In genomic region chr9:57453516-57453915, GRCm38 (mm10) we compare ENCODE assay signal across 25 mouse cellular contexts. TPM values are rescaled to one million over a fixed set of nuclear protein-coding genes. Genes with fewer than 3 reads are reported as not detected.
DNase-seq lines count a peak whose midpoint lies in the region; ATAC-seq and TF ChIP-seq lines count a peak whose summit lies in the region.
"Had no signal": no experiment of that assay in that cellular context is flagged by ENCODE, and none has a peak within 500 bp of the region (broad histone marks: within the 10 kb centered on the region; RNA-seq: fewer than 3 reads in every experiment).

No protein-coding gene starts in this region.

- no peak for TF ChIP-seq CTCF in ES-Bruce4 (IDR thresholded peaks at IDR 0.05; ENCODE audit: low read depth, low read length)

- H3K9me3 ChIP-seq in ES-Bruce4 (replicated peaks; ENCODE audit: control insufficient read depth, insufficient read depth, low read length, poor library complexity, severe bottlenecking) (0 out of 2 replicates have a peak, but pooled peaks cover 4% of the 10 kb centered on the region), ES-E14 (ENCODE audit: control insufficient read depth, insufficient read depth, low read depth, low read length) (no peaks in the 10 kb centered on the region)
- no peaks in the 10 kb centered on the region for H3K9me3 ChIP-seq in midbrain, embryonic 13.5 days
- H3K9me3 ChIP-seq in hindbrain, embryonic 16.5 days (ENCODE audit: control insufficient read depth, low read length) = no peaks in the 10 kb centered on the region
- no peaks in the 10 kb centered on the region for H3K9me3 ChIP-seq in intestine, embryonic 15.5 days
- H3K9me3 ChIP-seq: embryonic facial prominence, embryonic 13.5 days; embryonic facial prominence, embryonic 15.5 days; forebrain, embryonic 10.5 days; forebrain, embryonic 12.5 days had no signal

- H3K27ac ChIP-seq in ES-Bruce4 (ENCODE audit: insufficient read depth, low read length) (no peak overlapping the region), ES-E14 (ENCODE audit: insufficient read depth, low read depth, low read length, poor library complexity, severe bottlenecking) (no peak overlapping the region; the same call in 1 of the 2 replicates)
- H3K27ac ChIP-seq in midbrain, embryonic 13.5 days = no peak overlapping the region
- H3K27ac ChIP-seq in hindbrain, embryonic 16.5 days (ENCODE audit: low read depth, low read length) = no peak overlapping the region
- H3K27ac ChIP-seq in intestine, embryonic 15.5 days = no peak overlapping the region
- H3K27ac ChIP-seq: embryonic facial prominence, embryonic 13.5 days; embryonic facial prominence, embryonic 15.5 days; forebrain, embryonic 10.5 days; forebrain, embryonic 12.5 days had no signal

- ATAC-seq in midbrain, embryonic 13.5 days = no peak
- no peak for ATAC-seq in hindbrain, embryonic 16.5 days
- ATAC-seq in intestine, embryonic 15.5 days = no peak
- ATAC-seq: forebrain, embryonic 14.5 days; forebrain, embryonic 16.5 days had no signal

- H3K4me3 ChIP-seq in ES-Bruce4 (ENCODE audit: low read depth, low read length) (peak overlapping the region; percentile 3; the same call in 1 of the 2 replicates), ES-E14 (ENCODE audit: insufficient read depth in 1 of 2, low read depth in 1 of 2, low read length in 2 of 2, poor library complexity in 1 of 2, severe bottlenecking in 1 of 2) (peak overlapping the region; percentile 42 to 74; a peak in 3 of 4 replicates)
- no peak overlapping the region for H3K4me3 ChIP-seq in midbrain, embryonic 13.5 days (replicated peaks)
- H3K4me3 ChIP-seq in hindbrain, embryonic 16.5 days (ENCODE audit: low read length) = no peak overlapping the region
- no peak overlapping the region for H3K4me3 ChIP-seq in intestine, embryonic 15.5 days (replicated peaks)
- H3K4me3 ChIP-seq: embryonic facial prominence, embryonic 13.5 days; embryonic facial prominence, embryonic 15.5 days; erythroblast, embryonic 14.5 days; forebrain, embryonic 10.5 days; forebrain, embryonic 12.5 days had no signal

- DNase-seq in ES-E14 (ENCODE audit: low read depth, low spot score) (no peak), ZHBTc4 (ENCODE audit: low read depth, low spot score) (peak; percentile 67)
- no peak for DNase-seq in right cerebral cortex, postnatal 10 days (ENCODE audit: low spot score in 2 of 2)
- DNase-seq: adrenal gland, adult 2 months; adrenal gland, postnatal 10 days; adrenal gland, postnatal 25 days; cerebellum, adult 11 months; cerebellum, adult 18-20 months; cerebellum, adult 8-10 months; cerebellum, adult 9-11 months; cerebellum, postnatal 14 days; cerebellum, postnatal 36 days; embryo, embryonic 11 days had no signal

- in situ Hi-C loops in ES-E14 (cut with MboI; ENCODE audit: low sequenced_read_pairs in 2 of 2, unreplicated experiment in 2 of 2) = no loop called here

- H3K4me2 ChIP-seq in midbrain, embryonic 13.5 days (replicated peaks) = no peak overlapping the region
- no peak overlapping the region for H3K4me2 ChIP-seq in hindbrain, embryonic 16.5 days (ENCODE audit: low read length)
- no peak overlapping the region for H3K4me2 ChIP-seq in intestine, embryonic 15.5 days (replicated peaks)
- H3K4me2 ChIP-seq: embryonic facial prominence, embryonic 13.5 days; embryonic facial prominence, embryonic 15.5 days; forebrain, embryonic 12.5 days had no signal

- H3K4me1 ChIP-seq in ES-Bruce4 (ENCODE audit: control insufficient read depth, insufficient read depth, low read length) (peaks cover 6% of the 10 kb centered on the region), ES-E14 (ENCODE audit: control insufficient read depth in 2 of 2, insufficient read depth in 2 of 2, low read length in 2 of 2, poor library complexity in 1 of 2) (peaks cover 0 to 6% of the 10 kb centered on the region in 2 experiments; a peak in 1 of 4 replicates)
- H3K4me1 ChIP-seq in midbrain, embryonic 13.5 days (replicated peaks) = no peaks in the 10 kb centered on the region
- no peaks in the 10 kb centered on the region for H3K4me1 ChIP-seq in hindbrain, embryonic 16.5 days (ENCODE audit: control insufficient read depth, insufficient read depth, low read depth, low read length)
- no peaks in the 10 kb centered on the region for H3K4me1 ChIP-seq in intestine, embryonic 15.5 days (replicated peaks)
- H3K4me1 ChIP-seq: embryonic facial prominence, embryonic 13.5 days; embryonic facial prominence, embryonic 15.5 days; forebrain, embryonic 10.5 days; forebrain, embryonic 12.5 days had no signal

- H3K36me3 ChIP-seq in ES-Bruce4 (ENCODE audit: control insufficient read depth, insufficient read depth, low read length, poor library complexity, severe bottlenecking) (peaks cover 5% of the 10 kb centered on the region; the same call in 1 of the 2 replicates), ES-E14 (ENCODE audit: control insufficient read depth, insufficient read depth, low read length, poor library complexity, severe bottlenecking) (peaks cover 14% of the 10 kb centered on the region)
- H3K36me3 ChIP-seq in midbrain, embryonic 13.5 days = peaks cover 42% of the 10 kb centered on the region
- peaks cover 18% of the 10 kb centered on the region for H3K36me3 ChIP-seq in hindbrain, embryonic 16.5 days (ENCODE audit: control insufficient read depth, insufficient read depth, low read length)
- 0 out of 2 replicates have a peak, but pooled peaks cover 3% of the 10 kb centered on the region for H3K36me3 ChIP-seq in intestine, embryonic 15.5 days

- H3K9ac ChIP-seq in ES-Bruce4 (ENCODE audit: low read depth, poor library complexity, severe bottlenecking) = no peak overlapping the region
- H3K9ac ChIP-seq in ES-E14 (ENCODE audit: insufficient read depth, low read depth, low read length, poor library complexity, severe bottlenecking) = peak overlapping the region; percentile 58; the same call in 1 of the 2 replicates
- H3K9ac ChIP-seq in midbrain, embryonic 13.5 days (replicated peaks) = no peak overlapping the region
- H3K9ac ChIP-seq in hindbrain, embryonic 16.5 days (ENCODE audit: low read depth, low read length) = no peak overlapping the region
- no peak overlapping the region for H3K9ac ChIP-seq in intestine, embryonic 15.5 days
- H3K9ac ChIP-seq: embryonic facial prominence, embryonic 13.5 days; embryonic facial prominence, embryonic 15.5 days; forebrain, embryonic 12.5 days had no signal

- 90% methylated on average over 4 of the region's 4 CpGs for WGBS in midbrain, embryonic 13.5 days
- WGBS in hindbrain, embryonic 16.5 days = 77% methylated on average over 4 of the region's 4 CpGs
- WGBS in intestine, embryonic 15.5 days = 85% methylated on average over 4 of the region's 4 CpGs

- no peak for TF ChIP-seq EP300 in ES-Bruce4 (IDR thresholded peaks at IDR 0.05; ENCODE audit: insufficient read depth, low read depth, low read length)

- TF ChIP-seq POLR2A in ES-Bruce4 (IDR thresholded peaks at IDR 0.05; ENCODE audit: insufficient read depth, low read length) = no peak

- H3K27me3 ChIP-seq in ES-Bruce4 (ENCODE audit: control insufficient read depth, insufficient read depth, low read length, poor library complexity, severe bottlenecking) = no peaks in the 10 kb centered on the region
- no peaks in the 10 kb centered on the region for H3K27me3 ChIP-seq in midbrain, embryonic 13.5 days
- no peaks in the 10 kb centered on the region for H3K27me3 ChIP-seq in hindbrain, embryonic 16.5 days (replicated peaks; ENCODE audit: control insufficient read depth, insufficient read depth, low read length)
- H3K27me3 ChIP-seq in intestine, embryonic 15.5 days (replicated peaks) = no peaks in the 10 kb centered on the region
- H3K27me3 ChIP-seq: embryonic facial prominence, embryonic 13.5 days; embryonic facial prominence, embryonic 15.5 days; forebrain, embryonic 12.5 days had no signal

TF ChIP-seq in ES-E14, 5 proteins besides CTCF, POLR2A, EP300 and RAD21:
- TF ChIP-seq ZC3H11A (IDR thresholded peaks at IDR 0.05; ENCODE audit: borderline replicate concordance, low read depth, low read length) = no peak
- TF ChIP-seq CHD2 (IDR thresholded peaks at IDR 0.05; ENCODE audit: low read depth, low read length) = peak; percentile 80

RNA-seq across cellular contexts. Expression of gene Ppcdc, which starts 13.6 kb away (rescaled TPM):
- 35.6 and 39.8 TPM in 2 replicates for polyA plus RNA-seq in ES-Bruce4 (2011; ENCODE audit: insufficient read depth, insufficient read length, low read depth, missing spikeins)
- total RNA-seq in ES-E14 (2012; rRNA removed) = 41.7 and 48.5 TPM in 2 replicates
- polyA plus RNA-seq in midbrain, embryonic 13.5 days (2015; fragmentation: Nextera tagmentation; extraction: Ambion mirVana) = 26.2 and 28.4 TPM in 2 replicates
- polyA plus RNA-seq in hindbrain, embryonic 16.5 days (2015; fragmentation: Nextera tagmentation; extraction: Ambion mirVana) = 19.4 and 20.5 TPM in 2 replicates
- 25.0 and 30.1 TPM in 2 replicates for polyA plus RNA-seq in intestine, embryonic 15.5 days (2015; fragmentation: Nextera tagmentation; extraction: Ambion mirVana)

RNA-seq across cellular contexts. Expression of gene Scamp5, which starts 14.3 kb away (rescaled TPM):
- 31.1 and 32.1 TPM in 2 replicates for polyA plus RNA-seq in ES-Bruce4 (2011; ENCODE audit: insufficient read depth, insufficient read length, low read depth, missing spikeins)
- 50.4 and 67.3 TPM in 2 replicates for total RNA-seq in ES-E14 (2012; rRNA removed)
- 90.9 and 91.6 TPM in 2 replicates for polyA plus RNA-seq in midbrain, embryonic 13.5 days (2015; fragmentation: Nextera tagmentation; extraction: Ambion mirVana)
- polyA plus RNA-seq in hindbrain, embryonic 16.5 days (2015; fragmentation: Nextera tagmentation; extraction: Ambion mirVana) = 165 and 168 TPM in 2 replicates
- 14.1 and 16.4 TPM in 2 replicates for polyA plus RNA-seq in intestine, embryonic 15.5 days (2015; fragmentation: Nextera tagmentation; extraction: Ambion mirVana)

RNA-seq across cellular contexts. Expression of gene Rpp25, which starts 50.3 kb away (rescaled TPM):
- polyA plus RNA-seq in ES-Bruce4 (2011; ENCODE audit: insufficient read depth, insufficient read length, low read depth, missing spikeins) = 14.3 and 17.6 TPM in 2 replicates
- total RNA-seq in ES-E14 (2012; rRNA removed) = 40.9 and 48.7 TPM in 2 replicates
- 19.5 and 27.6 TPM in 2 replicates for polyA plus RNA-seq in midbrain, embryonic 13.5 days (2015; fragmentation: Nextera tagmentation; extraction: Ambion mirVana)
- 21.0 and 21.4 TPM in 2 replicates for polyA plus RNA-seq in hindbrain, embryonic 16.5 days (2015; fragmentation: Nextera tagmentation; extraction: Ambion mirVana)
- polyA plus RNA-seq in intestine, embryonic 15.5 days (2015; fragmentation: Nextera tagmentation; extraction: Ambion mirVana) = 7.0 and 8.1 TPM in 2 replicates
- total RNA-seq: common myeloid progenitor, adult 5-6 weeks had no signal
- polyA plus RNA-seq: erythroblast, embryonic 14.5 days had no signal

Comparison
In these comparisons a context has a peak if more than half of its experiments do, and no peak if none do; other contexts are left out.
1. H3K4me3 ChIP-seq: peak in ES-Bruce4 (single experiment) and ES-E14 (2 of 2); none in midbrain, embryonic 13.5 days (single experiment), hindbrain, embryonic 16.5 days (single experiment) and intestine, embryonic 15.5 days (single experiment).